Mouse (Mus musculus) cerebellum, adult 2 months (tissue): ENCODE results near the gene Atg4b. TPM values are rescaled to one million over a fixed set of nuclear protein-coding genes. Genes with fewer than 3 reads are reported as not detected.
A peak's percentile ranks its signal among the peaks of the same experiment; 100 is the strongest.

Source experiments
- DNase-seq, 2 experiments: peaks; one replicate each; pipeline ENCODE4 v3.0.0; 2021
- H3K27ac ChIP-seq: fragments of 200-500 bp; 2 replicates; pipeline ENCODE4 v1.5.1; 2012; ENCODE audit warnings: low read length, control low read depth, inconsistent platforms; ENCODE audit not compliant: insufficient read depth
- H3K27me3 ChIP-seq: fragments of 200-500 bp; 2 replicates; pipeline ENCODE4 v1.6.1; 2012; ENCODE audit warnings: inconsistent platforms, mild to moderate bottlenecking, low read length, moderate library complexity; ENCODE audit not compliant: control insufficient read depth, insufficient read depth
- H3K4me1 ChIP-seq: fragments of 200-500 bp; 2 replicates; pipeline ENCODE4 v1.6.1; 2011; ENCODE audit warnings: low read length; ENCODE audit not compliant: control insufficient read depth, insufficient read depth
- H3K4me3 ChIP-seq: fragments of 200-500 bp; replicated peaks from 2 replicates; pipeline ENCODE3; 2011; ENCODE audit warnings: mild to moderate bottlenecking, low read depth, low read length, control low read depth; ENCODE audit not compliant: insufficient read depth
- CTCF ChIP-seq: fragments of 200-500 bp; IDR thresholded peaks from 2 replicates; pipeline ENCODE4 v1.5.1; 2011; ENCODE audit warnings: low read depth, mild to moderate bottlenecking, control low read depth, low read length, moderate library complexity, borderline replicate concordance; ENCODE audit not compliant: insufficient read depth
- POLR2A ChIP-seq: fragments of 200-500 bp; IDR thresholded peaks from 2 replicates; pipeline ENCODE4 v1.6.1; 2011; ENCODE audit warnings: low read length, control low read depth, borderline replicate concordance; ENCODE audit not compliant: insufficient read depth
- WGBS: fragments of 180-500 bp; shearing (Covaris S2); methylation state at CpG from one replicate; pipeline ENCODE4 v1.1.7; 2018; 5-methylcytosine and 5-hydroxymethylcytosine counted together
- polyA plus RNA-seq: library from polyadenylated mRNA; depleted of rRNA; stranded (reverse); fragments of >200 nt; gene quantifications from 2 replicates; pipeline ENCODE4 v1.2.3, GENCODE M21; 2012

Gene Atg4b
- polyA plus RNA-seq, 1 experiment, result 65.8 TPM

GRCm38 (mm10) chr1:93742910-93743309, 8.4 kb upstream of the Atg4b start:
- no peak overlapping the region for H3K4me3 ChIP-seq
- no peaks in the 10 kb centered on the region for H3K27me3 ChIP-seq
- no peak for DNase-seq
- H3K4me1 ChIP-seq, result no peaks in the 10 kb centered on the region
- no peak overlapping the region for H3K27ac ChIP-seq
- TF ChIP-seq CTCF (no peak), POLR2A (no peak)

GRCm38 (mm10) chr1:93746179-93746578, 5.1 kb upstream of the Atg4b start:
- no peak for DNase-seq
- Histone ChIP-seq H3K27ac (no peak overlapping the region), H3K4me3 (no peak overlapping the region), H3K27me3 (no peaks in the 10 kb centered on the region), H3K4me1 (no peaks in the 10 kb centered on the region)
- 77% methylated on average over 5 of the region's 5 CpGs for WGBS
- TF ChIP-seq CTCF, result no peak
- TF ChIP-seq POLR2A, result no peak

GRCm38 (mm10) chr1:93748539-93748938, 2.8 kb upstream of the Atg4b start:
- no peak for DNase-seq
- 97% methylated on average over 1 of the region's 1 CpGs for WGBS
- Histone ChIP-seq H3K27me3 (no peaks in the 10 kb centered on the region), H3K4me3 (no peak overlapping the region), H3K4me1 (no peaks in the 10 kb centered on the region; the same call in 1 of the 2 replicates), H3K27ac (no peak overlapping the region)
- TF ChIP-seq CTCF (no peak), POLR2A (no peak)

GRCm38 (mm10) chr1:93753911-93754572, 2.7 kb downstream of the Atg4b start:
- Histone ChIP-seq H3K27me3 (no peaks in the 10 kb centered on the region), H3K27ac (no peak overlapping the region; the same call in 1 of the 2 replicates), H3K4me1 (no peaks in the 10 kb centered on the region; the same call in 1 of the 2 replicates), H3K4me3 (peak overlapping the region; percentile 79)
- no peak for DNase-seq
- under 1% methylated on average over 59 of the region's 59 CpGs for WGBS
- TF ChIP-seq POLR2A, result no peak
- TF ChIP-seq CTCF, result no peak

- Histone ChIP-seq H3K27ac (peak within 1 kb of the TSS; percentile 54), H3K4me1 (no peaks in the 10 kb centered on the region; the same call in 1 of the 2 replicates), H3K4me3 (peak within 1 kb of the TSS; percentile 79), H3K27me3 (no peaks in the 10 kb centered on the region)
- TF ChIP-seq POLR2A (peak; percentile 71), CTCF (no peak)
- WGBS, result under 1% methylated on average over 120 of the region's 121 CpGs
- peak; percentile 92 to 95 for DNase-seq
Observed at GRCm38 (mm10) chr1:93754573-93755290, 3.4 kb downstream of the Atg4b start, which contains the start of gene Thap4. TSS of gene Thap4 (minus strand) at chr1:93754864.

- no peaks in the 10 kb centered on the region; the same call in 1 of the 2 replicates for H3K4me1 ChIP-seq
- H3K27me3 ChIP-seq, result no peaks in the 10 kb centered on the region
- DNase-seq, result no peak
- H3K4me3 ChIP-seq, result peak overlapping the region; percentile 74
- WGBS, result under 1% methylated on average over 13 of the region's 13 CpGs
- TF ChIP-seq CTCF (no peak), POLR2A (no peak)
- peak overlapping the region; percentile 54 for H3K27ac ChIP-seq
Observed at GRCm38 (mm10) chr1:93755291-93755610, 4.0 kb downstream of the Atg4b start.

- no peak overlapping the region for H3K27ac ChIP-seq
- H3K27me3 ChIP-seq, result no peaks in the 10 kb centered on the region
- no peaks in the 10 kb centered on the region; the same call in 1 of the 2 replicates for H3K4me1 ChIP-seq
- WGBS, result 14% methylated on average over 7 of the region's 7 CpGs
- H3K4me3 ChIP-seq, result peak overlapping the region; percentile 74
- no peak for TF ChIP-seq POLR2A
- TF ChIP-seq CTCF, result no peak
- no peak for DNase-seq
Observed at GRCm38 (mm10) chr1:93755618-93756017, 4.3 kb downstream of the Atg4b start.

GRCm38 (mm10) chr1:93756154-93756553, 4.9 kb downstream of the Atg4b start:
- DNase-seq, result no peak
- TF ChIP-seq POLR2A, result no peak
- no peak for TF ChIP-seq CTCF
- Histone ChIP-seq H3K27me3 (no peaks in the 10 kb centered on the region), H3K4me1 (no peaks in the 10 kb centered on the region; the same call in 1 of the 2 replicates), H3K27ac (no peak overlapping the region), H3K4me3 (no peak overlapping the region)
